Mouse (Mus musculus): Measurements from ENCODE around the gene Aspn. TPM values are rescaled to one million over a fixed set of nuclear protein-coding genes. Genes with fewer than 3 reads are reported as not detected.

Aspn gene
- 6.1 and 6.5 TPM in 2 replicates for polyA plus RNA-seq (2015; fragmentation: Nextera tagmentation; extraction: Ambion mirVana)

DNA sequence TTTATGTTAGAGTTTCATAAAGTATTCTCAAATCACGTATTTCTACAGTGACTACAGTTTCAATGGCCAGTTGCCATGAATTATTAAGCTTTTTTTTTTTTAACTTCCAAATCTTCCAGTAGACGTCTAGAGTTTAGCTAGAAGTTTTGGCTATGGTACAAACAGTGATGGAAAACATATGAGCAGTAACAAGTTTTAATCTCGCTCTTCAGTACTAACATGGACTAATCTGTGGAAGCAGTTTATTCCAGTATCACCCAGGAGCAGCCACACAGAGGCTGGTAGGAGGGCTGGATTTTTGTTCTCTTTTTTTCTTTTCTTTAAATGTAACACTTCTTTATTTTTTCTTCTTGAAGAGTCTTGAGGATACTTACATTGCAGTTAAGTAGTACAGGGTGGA, at the start of gene Aspn:
Gene Aspn, plus strand, starts transcription at position 165 of the 400 bp plus-strand sequence.
- H3K27me3 ChIP-seq (replicated peaks), result no peaks in the 10 kb centered on the region
- H3K9me3 ChIP-seq (replicated peaks), result no peaks in the 10 kb centered on the region
- no peak within 1 kb of the TSS for H3K27ac ChIP-seq (replicated peaks)
- no peaks in the 10 kb centered on the region for H3K36me3 ChIP-seq
- ATAC-seq (ENCODE audit: low FRiP score), result no peak
- H3K4me3 ChIP-seq (replicated peaks), result no peak within 1 kb of the TSS
- 88% methylated on average over 3 of the region's 3 CpGs for WGBS
- H3K4me2 ChIP-seq, result no peak within 1 kb of the TSS
- no peaks in the 10 kb centered on the region for H3K4me1 ChIP-seq
- no peak within 1 kb of the TSS for H3K9ac ChIP-seq (replicated peaks)

DNA sequence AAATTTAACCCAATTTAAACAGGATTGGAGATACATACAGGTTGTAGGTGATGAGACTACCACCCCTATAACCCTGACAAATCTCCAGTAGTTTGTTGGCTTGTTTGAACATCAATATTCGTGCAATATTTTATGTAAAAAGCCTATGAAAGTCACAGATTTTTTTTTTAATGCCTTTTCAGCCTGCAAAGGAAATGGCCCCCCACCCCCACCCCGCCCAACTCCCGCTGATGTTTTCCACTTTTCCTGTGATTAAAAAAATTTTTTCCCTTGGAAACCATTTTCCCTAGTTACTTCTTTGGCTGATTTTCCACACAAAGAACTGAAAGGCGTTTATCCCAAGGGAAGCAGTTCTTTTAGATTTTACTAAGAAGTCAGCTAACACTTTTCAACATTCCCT, 39.7 kb upstream of the Aspn start, which contains the start of gene Ecm2:
Gene Ecm2, plus strand, starts transcription at position 301 of the 400 bp plus-strand sequence.
- Histone ChIP-seq H3K4me2 (no peak within 1 kb of the TSS), H3K4me3 (replicated peaks) (no peak within 1 kb of the TSS), H3K4me1 (no peaks in the 10 kb centered on the region), H3K36me3 (no peaks in the 10 kb centered on the region), H3K27me3 (replicated peaks) (no peaks in the 10 kb centered on the region), H3K9me3 (replicated peaks) (no peaks in the 10 kb centered on the region), H3K27ac (replicated peaks) (no peak within 1 kb of the TSS), H3K9ac (replicated peaks) (no peak within 1 kb of the TSS)
- 59% methylated on average over 4 of the region's 4 CpGs for WGBS
- ATAC-seq (ENCODE audit: low FRiP score), result no peak

DNA sequence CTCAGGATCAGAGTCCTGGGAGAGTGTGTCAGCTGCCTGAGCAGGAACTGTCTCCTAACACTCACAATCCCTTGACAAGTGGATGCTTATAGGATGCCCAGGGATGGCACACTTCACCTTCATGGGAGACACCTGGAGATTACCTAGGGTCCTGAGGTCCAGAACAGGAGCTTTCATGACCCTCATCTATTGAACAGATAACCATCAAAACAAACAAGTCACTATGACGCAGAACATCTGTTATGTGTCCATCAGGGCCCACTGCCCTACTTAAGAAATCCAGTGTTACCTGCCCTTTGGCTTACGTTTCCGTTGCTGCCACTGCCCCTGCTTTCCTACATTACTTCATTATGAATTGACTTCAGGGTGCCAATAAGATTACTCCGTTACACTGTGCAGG, 38.5 kb upstream of the Aspn start:
- Histone ChIP-seq H3K4me2 (no peak overlapping the region), H3K4me1 (no peaks in the 10 kb centered on the region), H3K9me3 (replicated peaks) (no peaks in the 10 kb centered on the region), H3K4me3 (replicated peaks) (no peak overlapping the region), H3K27ac (replicated peaks) (no peak overlapping the region), H3K9ac (replicated peaks) (no peak overlapping the region), H3K27me3 (replicated peaks) (no peaks in the 10 kb centered on the region), H3K36me3 (no peaks in the 10 kb centered on the region)
- no peak for ATAC-seq (ENCODE audit: low FRiP score)
- 90% methylated on average over 4 of the region's 4 CpGs for WGBS

DNA sequence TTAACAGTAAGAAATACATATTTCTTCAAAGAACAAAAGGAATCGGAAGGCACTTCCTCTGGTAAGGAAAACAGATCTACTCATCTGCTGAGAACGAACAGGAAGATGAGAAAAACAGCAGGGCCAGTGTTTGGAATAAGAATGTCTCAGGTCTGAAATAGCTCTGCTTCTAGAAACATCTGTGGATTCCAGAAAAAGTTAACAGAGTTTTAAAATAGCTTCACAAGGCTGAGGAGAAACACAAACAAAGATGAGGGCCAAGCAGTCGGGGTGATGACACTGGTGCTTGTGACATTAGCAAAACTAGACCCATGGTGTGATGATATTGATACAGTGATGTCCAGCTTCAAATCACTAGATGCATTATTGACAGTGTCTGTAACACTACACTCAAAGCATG, 37.1 kb upstream of the Aspn start:
- H3K27ac ChIP-seq (replicated peaks), result no peak overlapping the region
- H3K9ac ChIP-seq (replicated peaks), result no peak overlapping the region
- 88% methylated on average over 3 of the region's 3 CpGs for whole genome bisulfite sequencing
- H3K9me3 ChIP-seq (replicated peaks), result no peaks in the 10 kb centered on the region
- H3K4me1 ChIP-seq, result no peaks in the 10 kb centered on the region
- H3K36me3 ChIP-seq, result no peaks in the 10 kb centered on the region
- no peak overlapping the region for H3K4me3 ChIP-seq (replicated peaks)
- no peak for ATAC-seq (ENCODE audit: low FRiP score)
- no peak overlapping the region for H3K4me2 ChIP-seq
- no peaks in the 10 kb centered on the region for H3K27me3 ChIP-seq (replicated peaks)

DNA sequence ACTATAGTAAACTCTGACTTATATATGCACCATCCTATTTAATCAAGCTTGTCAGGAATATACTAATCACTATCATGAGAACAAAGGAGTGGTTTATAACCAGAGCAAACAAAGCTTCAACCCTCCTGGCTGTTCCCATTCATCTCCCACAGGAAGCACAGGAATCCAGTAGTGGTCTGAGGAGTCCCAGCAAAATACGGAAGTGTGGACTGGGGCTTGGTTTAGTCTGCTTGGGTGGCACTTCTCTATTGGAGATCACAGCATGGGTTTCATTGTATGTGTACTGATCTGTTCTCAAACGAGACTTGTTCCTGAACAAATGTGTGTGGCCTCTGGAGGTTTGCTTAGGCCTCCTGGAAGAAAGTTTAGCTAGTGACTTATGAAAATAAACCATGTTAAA, 25.5 kb upstream of the Aspn start:
- no peaks in the 10 kb centered on the region for H3K27me3 ChIP-seq (replicated peaks)
- H3K27ac ChIP-seq (replicated peaks), result no peak overlapping the region
- no peak overlapping the region for H3K9ac ChIP-seq (replicated peaks)
- H3K4me1 ChIP-seq, result no peaks in the 10 kb centered on the region
- no peaks in the 10 kb centered on the region for H3K9me3 ChIP-seq (replicated peaks)
- no peaks in the 10 kb centered on the region for H3K36me3 ChIP-seq
- H3K4me2 ChIP-seq, result no peak overlapping the region
- H3K4me3 ChIP-seq (replicated peaks), result no peak overlapping the region
- 24% methylated on average over 2 of the region's 2 CpGs for WGBS
- ATAC-seq (ENCODE audit: low FRiP score), result no peak

DNA sequence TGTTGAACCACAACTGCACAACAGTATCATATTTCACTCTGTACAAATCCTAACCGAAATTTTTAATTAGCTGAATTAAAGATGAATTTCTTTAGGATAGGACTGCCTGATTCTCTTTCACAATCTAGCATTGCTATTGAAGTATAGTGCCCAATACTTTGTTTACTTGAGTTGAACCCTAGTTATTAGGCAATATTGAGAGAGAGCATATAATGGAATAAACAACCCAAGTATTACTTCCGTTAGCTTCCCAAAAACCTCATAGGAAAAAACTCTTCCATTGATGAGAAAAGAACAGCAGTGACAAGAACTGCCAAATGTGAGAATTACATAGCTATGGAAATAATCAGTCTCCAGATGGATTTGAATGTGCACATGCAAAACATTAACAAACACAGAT, 18.0 kb upstream of the Aspn start:
- Histone ChIP-seq H3K9ac (replicated peaks) (no peak overlapping the region), H3K9me3 (replicated peaks) (no peaks in the 10 kb centered on the region), H3K4me1 (no peaks in the 10 kb centered on the region), H3K27ac (replicated peaks) (no peak overlapping the region), H3K36me3 (no peaks in the 10 kb centered on the region), H3K4me2 (no peak overlapping the region), H3K27me3 (replicated peaks) (no peaks in the 10 kb centered on the region), H3K4me3 (replicated peaks) (no peak overlapping the region)
- 90% methylated on average over 2 of the region's 2 CpGs for WGBS
- ATAC-seq (ENCODE audit: low FRiP score), result no peak

DNA sequence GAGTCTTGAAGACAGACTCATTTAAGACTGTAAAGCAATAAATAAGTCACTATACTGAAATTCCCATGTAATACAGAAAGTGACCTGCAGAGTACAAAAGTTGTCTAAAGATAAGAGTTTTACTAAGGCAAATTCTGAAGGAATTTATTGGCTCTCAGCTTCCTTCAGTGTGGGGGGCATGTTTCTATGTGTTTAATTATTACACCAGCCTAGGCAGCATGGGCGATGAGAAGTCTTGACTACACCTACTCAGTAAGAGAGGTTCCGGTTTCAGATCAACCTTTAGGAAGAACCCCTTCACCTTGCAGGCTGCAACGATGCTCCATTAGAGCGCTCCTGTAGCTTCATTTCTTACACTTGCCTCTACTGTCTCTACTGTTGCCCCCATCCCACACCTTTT, 13.6 kb upstream of the Aspn start:
- no peak overlapping the region for H3K4me3 ChIP-seq (replicated peaks)
- ATAC-seq (ENCODE audit: low FRiP score), result no peak
- 98% methylated on average over 4 of the region's 4 CpGs for WGBS
- H3K27ac ChIP-seq (replicated peaks), result no peak overlapping the region
- no peak overlapping the region for H3K9ac ChIP-seq (replicated peaks)
- no peaks in the 10 kb centered on the region for H3K4me1 ChIP-seq
- H3K9me3 ChIP-seq (replicated peaks), result no peaks in the 10 kb centered on the region
- no peaks in the 10 kb centered on the region for H3K27me3 ChIP-seq (replicated peaks)
- no peaks in the 10 kb centered on the region for H3K36me3 ChIP-seq
- H3K4me2 ChIP-seq, result no peak overlapping the region

DNA sequence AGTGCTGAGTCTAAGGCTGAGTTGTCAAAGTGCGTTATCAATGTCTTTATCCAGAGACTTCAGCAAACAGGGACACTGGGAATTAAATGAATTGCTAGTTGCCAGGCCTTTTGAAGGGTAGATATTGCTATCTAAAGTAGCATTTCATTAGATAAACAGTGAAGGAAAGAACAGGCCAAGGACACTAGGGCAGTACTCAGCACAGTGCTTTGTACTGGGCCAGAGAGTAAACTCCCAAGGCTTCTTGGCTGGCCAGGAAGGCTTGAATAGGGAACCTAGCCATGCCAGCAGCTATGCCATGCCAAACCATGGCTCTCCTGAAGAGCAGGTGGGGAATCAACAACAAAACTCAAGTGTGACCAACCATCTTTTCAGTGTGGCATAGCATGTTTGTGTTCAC, 7.3 kb upstream of the Aspn start:
- Histone ChIP-seq H3K27me3 (replicated peaks) (no peaks in the 10 kb centered on the region), H3K9me3 (replicated peaks) (no peaks in the 10 kb centered on the region), H3K4me3 (replicated peaks) (no peak overlapping the region), H3K36me3 (no peaks in the 10 kb centered on the region), H3K27ac (replicated peaks) (no peak overlapping the region), H3K4me2 (no peak overlapping the region), H3K4me1 (no peaks in the 10 kb centered on the region), H3K9ac (replicated peaks) (no peak overlapping the region)
- 95% methylated on average over 1 of the region's 1 CpGs for WGBS
- no peak for ATAC-seq (ENCODE audit: low FRiP score)

DNA sequence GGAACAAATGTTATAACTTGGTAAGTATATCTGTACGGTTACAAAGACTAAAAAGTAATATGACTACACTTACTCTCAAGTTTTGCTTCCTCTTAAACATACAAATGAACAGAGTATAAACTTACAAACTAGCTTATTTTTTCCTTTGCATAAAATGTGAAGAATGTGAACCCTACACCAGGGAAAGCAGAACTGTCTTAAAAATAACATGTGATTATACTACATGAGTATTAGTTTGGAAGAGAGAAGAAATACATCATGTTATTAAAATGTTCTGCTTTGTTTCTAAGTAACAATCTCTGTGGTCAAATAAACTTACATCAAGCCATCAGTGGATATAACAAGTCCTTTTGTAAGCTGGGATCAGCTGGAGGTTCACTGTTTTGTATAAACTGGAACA, 5.5 kb upstream of the Aspn start:
- H3K9ac ChIP-seq (replicated peaks), result no peak overlapping the region
- no peak for ATAC-seq (ENCODE audit: low FRiP score)
- H3K4me2 ChIP-seq, result no peak overlapping the region
- no peak overlapping the region for H3K27ac ChIP-seq (replicated peaks)
- no peaks in the 10 kb centered on the region for H3K4me1 ChIP-seq
- H3K9me3 ChIP-seq (replicated peaks), result no peaks in the 10 kb centered on the region
- no peak overlapping the region for H3K4me3 ChIP-seq (replicated peaks)
- no peaks in the 10 kb centered on the region for H3K36me3 ChIP-seq
- 95% methylated on average over 1 of the region's 1 CpGs for WGBS
- H3K27me3 ChIP-seq (replicated peaks), result no peaks in the 10 kb centered on the region

DNA sequence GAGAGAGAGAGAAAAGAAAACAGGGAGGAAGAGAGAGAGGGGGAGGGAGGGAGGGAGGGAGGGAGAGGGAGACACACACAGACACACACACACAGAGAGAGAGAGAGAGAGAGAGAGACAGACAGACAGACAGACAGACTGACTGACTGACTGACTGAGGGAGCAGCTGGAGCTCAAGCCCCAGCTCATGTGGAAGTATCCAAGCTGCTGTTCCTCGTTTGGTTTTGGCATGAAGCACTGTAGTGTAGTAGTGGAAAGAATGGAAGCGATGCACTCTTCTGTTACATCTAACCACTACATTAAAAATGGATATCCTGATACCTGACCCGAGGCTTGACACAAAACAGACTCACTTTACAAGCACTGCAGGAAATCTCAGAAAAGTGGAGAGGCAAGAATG, 1.4 kb downstream of the Aspn start:
- Histone ChIP-seq H3K9ac (replicated peaks) (no peak overlapping the region), H3K4me1 (no peaks in the 10 kb centered on the region), H3K27ac (replicated peaks) (no peak overlapping the region), H3K9me3 (replicated peaks) (no peaks in the 10 kb centered on the region), H3K36me3 (no peaks in the 10 kb centered on the region), H3K4me3 (replicated peaks) (no peak overlapping the region), H3K4me2 (no peak overlapping the region), H3K27me3 (replicated peaks) (no peaks in the 10 kb centered on the region)
- WGBS, result 78% methylated on average over 3 of the region's 3 CpGs
- ATAC-seq (ENCODE audit: low FRiP score), result no peak

DNA sequence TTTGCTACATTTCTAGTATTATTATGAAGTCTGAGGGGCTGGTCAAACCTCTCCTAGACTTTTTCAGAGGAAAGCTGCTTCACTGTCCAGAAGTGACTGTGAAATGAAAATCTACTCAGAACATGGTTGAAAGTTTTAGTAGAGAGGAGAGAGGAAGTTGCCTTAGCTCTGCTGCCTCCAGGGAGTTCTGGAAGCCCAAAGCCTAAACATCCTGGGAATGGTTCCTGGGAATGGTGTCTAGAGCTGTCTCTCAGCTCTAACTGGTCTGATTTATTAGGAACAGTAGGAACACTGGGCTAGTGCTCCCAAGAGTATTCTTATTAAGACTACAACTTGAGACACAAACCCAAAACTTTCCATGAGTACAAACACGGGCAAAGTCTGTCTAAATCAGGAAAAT, 2.3 kb downstream of the Aspn start:
- no peaks in the 10 kb centered on the region for H3K4me1 ChIP-seq

DNA sequence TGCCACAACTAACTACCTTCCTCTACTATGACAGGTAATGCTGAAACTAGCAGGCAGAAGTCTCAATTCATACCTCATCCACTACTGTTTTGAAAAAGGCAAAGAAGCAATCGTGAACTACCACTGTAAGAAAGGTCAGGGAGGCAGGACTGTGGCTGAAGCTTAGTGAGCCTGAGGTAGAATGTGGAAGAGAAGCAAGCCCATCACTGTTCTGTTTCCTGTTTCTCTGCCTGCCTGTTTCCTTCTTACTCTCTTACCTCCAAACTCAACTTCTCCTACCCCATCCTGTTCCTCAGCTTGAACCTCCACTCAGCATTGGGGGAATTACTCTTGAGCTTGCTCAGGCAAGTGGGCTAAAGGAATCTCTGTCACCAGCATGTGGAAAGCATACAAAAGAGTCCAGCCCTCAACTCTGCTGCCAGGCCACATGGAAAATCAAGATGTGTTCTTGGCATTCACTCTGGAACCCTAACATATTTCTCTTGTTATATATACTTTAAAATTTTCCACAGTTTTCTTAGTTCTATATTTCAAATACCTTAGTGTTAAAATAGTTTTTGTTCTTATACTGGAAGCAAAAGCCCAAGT, 3.4 kb downstream of the Aspn start:
- H3K4me1 ChIP-seq, result no peaks in the 10 kb centered on the region
- H3K9me3 ChIP-seq (replicated peaks), result no peaks in the 10 kb centered on the region
- no peak overlapping the region for H3K4me3 ChIP-seq (replicated peaks)
- WGBS, result 89% methylated on average over 1 of the region's 1 CpGs
- ATAC-seq (ENCODE audit: low FRiP score), result no peak
- H3K4me2 ChIP-seq, result no peak overlapping the region
- H3K27ac ChIP-seq (replicated peaks), result no peak overlapping the region
- H3K9ac ChIP-seq (replicated peaks), result no peak overlapping the region
- no peaks in the 10 kb centered on the region for H3K27me3 ChIP-seq (replicated peaks)
- H3K36me3 ChIP-seq, result no peaks in the 10 kb centered on the region

More for the DNA sequence above, 2.3 kb downstream of the Aspn start:
- no peak for ATAC-seq (ENCODE audit: low FRiP score)
- H3K27me3 ChIP-seq (replicated peaks), result no peaks in the 10 kb centered on the region
- H3K9ac ChIP-seq (replicated peaks), result no peak overlapping the region
- H3K4me3 ChIP-seq (replicated peaks), result no peak overlapping the region
- no peak overlapping the region for H3K4me2 ChIP-seq
- no peaks in the 10 kb centered on the region for H3K9me3 ChIP-seq (replicated peaks)
- H3K27ac ChIP-seq (replicated peaks), result no peak overlapping the region
- 70% methylated on average over 1 of the region's 1 CpGs for WGBS
- no peaks in the 10 kb centered on the region for H3K36me3 ChIP-seq

DNA sequence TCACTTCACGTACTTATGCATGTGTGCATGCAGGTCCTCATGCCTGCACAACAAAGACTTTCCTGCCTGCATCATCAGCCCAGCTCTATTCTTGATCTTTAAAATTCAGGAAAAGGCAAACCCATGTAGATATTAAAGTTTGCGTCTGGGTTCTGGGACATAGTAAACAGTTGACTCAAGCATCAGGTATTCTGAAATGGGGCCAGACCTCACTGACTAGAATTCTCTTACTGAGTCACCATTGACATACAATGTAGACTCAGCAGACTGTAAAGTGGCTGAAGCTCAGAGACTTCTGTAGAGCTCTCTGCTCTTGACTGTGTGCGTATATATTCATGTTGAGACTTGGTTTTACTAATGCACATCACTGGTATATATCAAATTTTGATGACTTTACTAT, 5.4 kb downstream of the Aspn start:
- 93% methylated on average over 3 of the region's 3 CpGs for WGBS

More for the DNA sequence above, 5.4 kb downstream of the Aspn start:
- Histone ChIP-seq H3K4me1 (no peaks in the 10 kb centered on the region), H3K27ac (replicated peaks) (no peak overlapping the region), H3K4me3 (replicated peaks) (no peak overlapping the region), H3K36me3 (no peaks in the 10 kb centered on the region), H3K27me3 (replicated peaks) (no peaks in the 10 kb centered on the region), H3K9me3 (replicated peaks) (no peaks in the 10 kb centered on the region), H3K4me2 (no peak overlapping the region), H3K9ac (replicated peaks) (no peak overlapping the region)
- ATAC-seq (ENCODE audit: low FRiP score), result no peak
